Mouse (Mus musculus) limb, embryonic 12.5 days (tissue): Measurements from ENCODE around the gene Pom121l2. TPM values are rescaled to one million over a fixed set of nuclear protein-coding genes. Genes with fewer than 3 reads are reported as not detected.

Source experiments
- ATAC-seq: fragments of 200-750 bp; cut with Nextera tagmentation; 2 replicates; pipeline ENCODE4 v1.8.0; 2017; ENCODE audit warnings: low read depth, moderate TSS enrichment; ENCODE audit not compliant: insufficient number of reproducible peaks, insufficient read depth, low FRiP score, low TSS enrichment
- H3K27ac ChIP-seq: fragments of 300-500 bp; sonication (generic); 2 replicates; pipeline ENCODE4 v1.5.1; 2016; ENCODE audit warnings: mild to moderate bottlenecking, moderate library complexity
- H3K27me3 ChIP-seq: fragments of 300-500 bp; sonication (generic); 2 replicates; pipeline ENCODE4 v1.6.1; 2016; ENCODE audit warnings: mild to moderate bottlenecking, moderate library complexity
- H3K36me3 ChIP-seq: fragments of 300-500 bp; sonication (generic); 2 replicates; pipeline ENCODE4 v1.6.1; 2016; ENCODE audit warnings: mild to moderate bottlenecking, moderate library complexity
- H3K4me1 ChIP-seq: fragments of 300-500 bp; sonication (generic); replicated peaks from 2 replicates; pipeline ENCODE4 v1.6.1; 2016
- H3K4me2 ChIP-seq: fragments of 300-500 bp; sonication (generic); 2 replicates; pipeline ENCODE4 v1.6.1; 2016; ENCODE audit warnings: mild to moderate bottlenecking, moderate library complexity
- H3K4me3 ChIP-seq: fragments of 300-500 bp; sonication (generic); replicated peaks from 2 replicates; pipeline ENCODE4 v1.5.1; 2016; ENCODE audit warnings: mild to moderate bottlenecking
- H3K9ac ChIP-seq: fragments of 300-500 bp; sonication (generic); replicated peaks from 2 replicates; pipeline ENCODE4 v1.6.1; 2016; ENCODE audit warnings: mild to moderate bottlenecking, moderate library complexity
- H3K9me3 ChIP-seq: fragments of 300-500 bp; sonication (generic); 2 replicates; pipeline ENCODE4 v1.6.1; 2016; ENCODE audit warnings: mild to moderate bottlenecking, moderate library complexity
- WGBS: fragments of 180-500 bp; shearing (Covaris S2); methylation state at CpG from one replicate; pipeline ENCODE4 v1.1.7; 2016; 5-methylcytosine and 5-hydroxymethylcytosine counted together
- polyA plus RNA-seq: library from polyadenylated mRNA; unstranded; fragments of >200 nt; fragmentation: Nextera tagmentation; extraction: Ambion mirVana; gene quantifications from 2 replicates; pipeline ENCODE4 v1.2.1, GENCODE M21; 2016

The Pom121l2 gene
- 0.30 and 0.32 TPM in 2 replicates for polyA plus RNA-seq

GRCm38 (mm10) chr13:21980981-21981802 lies at the start of gene Pom121l2:
TSS of gene Pom121l2 (plus strand) at chr13:21981194.
- no peaks in the 10 kb centered on the region for H3K36me3 ChIP-seq
- H3K9me3 ChIP-seq: no peaks in the 10 kb centered on the region
- H3K9ac ChIP-seq: peak within 1 kb of the TSS; percentile 73
- H3K27ac ChIP-seq: no peak within 1 kb of the TSS
- under 1% methylated on average over 58 of the region's 58 CpGs for WGBS
- H3K4me3 ChIP-seq: peak within 1 kb of the TSS; percentile 56
- peaks cover 8% of the 10 kb centered on the region for H3K4me1 ChIP-seq
- H3K27me3 ChIP-seq: peaks cover 55% of the 10 kb centered on the region
- H3K4me2 ChIP-seq: peak within 1 kb of the TSS; percentile 90
- peak; percentile 66 for ATAC-seq

DNA sequence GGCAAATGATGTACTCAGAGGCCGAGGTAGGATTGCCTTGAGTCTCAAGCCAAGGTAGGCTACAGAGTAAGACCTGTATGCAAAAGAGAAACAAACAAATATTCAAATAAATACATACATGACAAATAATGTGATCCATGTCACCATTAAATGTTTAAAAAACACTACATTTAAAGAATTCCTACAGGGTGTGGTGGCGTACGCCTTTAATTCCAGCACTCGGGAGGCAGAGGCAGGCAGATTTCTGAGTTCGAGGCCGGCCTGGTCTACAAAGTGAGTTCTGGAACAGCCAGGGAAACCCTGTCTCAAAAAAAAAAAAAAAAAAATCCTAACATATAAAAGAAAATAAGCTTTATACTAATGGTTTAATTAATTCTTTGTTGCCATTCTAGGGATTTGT lies 49.3 kb upstream of the Pom121l2 start:
- no peak overlapping the region for H3K4me3 ChIP-seq
- peaks cover 13% of the 10 kb centered on the region for H3K4me1 ChIP-seq
- no peak overlapping the region for H3K27ac ChIP-seq
- no peaks in the 10 kb centered on the region for H3K36me3 ChIP-seq
- no peaks in the 10 kb centered on the region for H3K27me3 ChIP-seq
- 53% methylated on average over 6 of the region's 6 CpGs for WGBS
- no peak overlapping the region for H3K4me2 ChIP-seq
- ATAC-seq: no peak
- no peaks in the 10 kb centered on the region for H3K9me3 ChIP-seq
- no peak overlapping the region for H3K9ac ChIP-seq

DNA sequence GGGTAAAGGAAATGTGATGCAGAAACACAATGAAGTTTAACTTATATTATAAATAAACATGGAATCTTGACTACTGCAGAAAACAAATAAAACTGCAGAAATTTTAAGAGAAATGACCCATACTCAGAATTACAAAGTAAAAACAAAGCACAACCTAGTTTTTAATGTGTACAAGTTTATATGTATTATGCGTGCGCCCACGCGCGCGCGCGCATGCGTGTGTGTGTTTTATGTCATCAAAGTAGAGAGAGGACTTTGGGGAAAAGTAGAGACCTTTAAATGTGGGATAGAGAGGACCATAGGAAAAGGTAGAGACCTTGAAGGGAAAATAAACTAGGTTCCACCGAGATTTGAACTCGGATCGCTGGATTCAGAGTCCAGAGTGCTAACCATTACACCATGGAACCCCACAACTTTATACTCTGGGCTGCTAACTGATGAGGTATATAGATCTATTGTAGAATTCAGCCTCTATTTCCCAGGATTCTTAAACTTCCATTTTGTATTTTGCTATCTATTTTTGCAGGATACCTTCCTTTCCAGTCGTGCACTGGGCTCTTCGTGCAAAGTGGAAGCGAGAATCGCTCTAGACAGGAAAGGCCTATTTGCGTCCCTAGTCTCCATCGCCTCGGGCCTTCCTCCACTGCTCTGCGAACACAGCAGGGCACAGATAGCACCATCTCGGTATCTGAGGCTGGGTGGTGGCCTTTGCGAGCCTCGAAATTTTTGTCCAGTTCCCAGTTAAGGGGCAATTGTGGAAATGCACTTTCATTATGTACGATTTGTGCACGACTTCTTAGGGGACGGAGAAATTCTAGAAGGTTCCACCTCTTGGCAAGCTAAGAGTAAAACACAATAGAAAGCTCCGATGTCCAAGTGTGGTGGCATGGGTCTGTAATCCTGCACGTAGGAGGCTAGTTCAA lies 47.1 kb upstream of the Pom121l2 start:
- peak overlapping the region; percentile 37 for H3K4me2 ChIP-seq
- no peaks in the 10 kb centered on the region for H3K9me3 ChIP-seq
- ATAC-seq: no peak
- 8% methylated on average over 28 of the region's 28 CpGs for WGBS
- no peak overlapping the region for H3K27ac ChIP-seq
- H3K27me3 ChIP-seq: no peaks in the 10 kb centered on the region
- H3K9ac ChIP-seq: no peak overlapping the region
- peak overlapping the region; percentile 19 for H3K4me3 ChIP-seq
- H3K4me1 ChIP-seq: peaks cover 17% of the 10 kb centered on the region
- no peaks in the 10 kb centered on the region for H3K36me3 ChIP-seq

DNA sequence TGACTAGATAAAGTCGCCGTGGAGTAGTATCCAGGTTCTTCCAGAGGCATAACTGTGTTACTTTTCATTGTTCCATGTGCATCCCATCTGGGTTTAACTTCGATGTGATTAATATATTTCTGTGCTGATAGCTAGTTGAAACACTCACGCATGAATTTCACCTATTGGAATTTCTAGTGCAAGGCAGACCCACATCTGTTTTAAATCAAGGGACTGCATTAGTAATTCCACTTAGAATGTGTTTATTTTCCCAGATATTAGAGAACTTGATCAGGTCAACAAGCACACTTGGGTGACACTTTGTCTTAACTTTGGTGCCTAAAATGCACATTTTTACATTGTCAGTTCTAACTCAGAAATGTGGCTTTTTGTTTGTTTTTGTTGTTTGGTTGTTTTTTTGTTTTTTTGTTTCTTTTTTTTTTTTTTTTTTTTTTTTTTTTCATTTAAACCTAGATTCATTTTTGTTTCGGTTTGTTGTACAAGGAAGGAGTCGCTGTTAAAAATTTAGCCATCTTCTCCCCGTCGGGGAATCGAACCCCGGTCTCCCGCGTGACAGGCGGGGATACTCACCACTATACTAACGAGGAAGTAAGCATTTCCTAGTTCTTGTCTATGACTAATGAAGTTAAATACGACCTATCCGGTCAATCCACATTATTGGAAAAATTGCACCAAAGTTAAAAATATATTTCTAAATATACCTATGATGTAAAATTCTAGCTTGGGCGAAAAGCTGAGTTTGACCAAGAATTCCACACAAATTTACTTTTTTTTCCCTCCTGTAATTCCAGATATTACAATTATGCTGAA lies 45.8 kb upstream of the Pom121l2 start:
- H3K36me3 ChIP-seq: no peaks in the 10 kb centered on the region
- H3K9ac ChIP-seq: no peak overlapping the region
- H3K9me3 ChIP-seq: no peaks in the 10 kb centered on the region
- WGBS: 9% methylated on average over 17 of the region's 17 CpGs
- no peak overlapping the region for H3K4me3 ChIP-seq
- ATAC-seq: no peak
- peaks cover 17% of the 10 kb centered on the region for H3K4me1 ChIP-seq
- peak overlapping the region; percentile 45 for H3K4me2 ChIP-seq
- no peaks in the 10 kb centered on the region for H3K27me3 ChIP-seq
- H3K27ac ChIP-seq: no peak overlapping the region

- WGBS: 2% methylated on average over 7 of the region's 7 CpGs
- ATAC-seq: no peak
- H3K27me3 ChIP-seq: no peaks in the 10 kb centered on the region
- H3K9ac ChIP-seq: no peak overlapping the region
- no peak overlapping the region for H3K27ac ChIP-seq
- H3K4me3 ChIP-seq: peak overlapping the region; percentile 23
- peak overlapping the region; percentile 45 for H3K4me2 ChIP-seq
- H3K4me1 ChIP-seq: peaks cover 17% of the 10 kb centered on the region
- no peaks in the 10 kb centered on the region for H3K9me3 ChIP-seq
- no peaks in the 10 kb centered on the region for H3K36me3 ChIP-seq
Measured at GRCm38 (mm10) chr13:21935833-21936232, 45.2 kb upstream of the Pom121l2 start.

DNA sequence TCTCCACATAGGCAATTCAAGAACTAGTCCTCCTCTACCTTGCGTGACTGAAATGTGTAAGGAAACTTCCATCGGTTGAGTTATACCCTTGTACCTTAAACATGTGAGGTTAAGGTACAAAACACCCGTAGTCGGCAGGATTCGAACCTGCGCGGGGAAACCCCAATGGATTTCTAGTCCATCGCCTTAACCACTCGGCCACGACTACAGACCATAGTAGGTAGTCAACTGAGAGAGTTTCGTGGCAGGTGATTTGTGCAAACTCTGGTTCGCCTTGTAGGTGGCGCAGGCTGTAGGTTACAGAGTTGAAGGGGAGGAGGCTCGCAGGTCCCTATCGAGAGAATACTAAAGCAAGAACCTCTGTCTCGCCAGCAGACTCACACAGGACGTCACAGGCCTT lies 44.0 kb upstream of the Pom121l2 start:
- peaks cover 17% of the 10 kb centered on the region for H3K4me1 ChIP-seq
- no peaks in the 10 kb centered on the region for H3K9me3 ChIP-seq
- H3K9ac ChIP-seq: no peak overlapping the region
- H3K36me3 ChIP-seq: no peaks in the 10 kb centered on the region
- no peak overlapping the region for H3K27ac ChIP-seq
- peak overlapping the region; percentile 45 for H3K4me2 ChIP-seq
- H3K27me3 ChIP-seq: no peaks in the 10 kb centered on the region
- WGBS: 2% methylated on average over 17 of the region's 17 CpGs
- peak overlapping the region; percentile 23 for H3K4me3 ChIP-seq
- no peak for ATAC-seq

GRCm38 (mm10) chr13:21940213-21940612 lies 40.8 kb upstream of the Pom121l2 start:
- no peak overlapping the region for H3K27ac ChIP-seq
- H3K9ac ChIP-seq: no peak overlapping the region

GRCm38 (mm10) chr13:21940811-21941321 lies 40.1 kb upstream of the Pom121l2 start:
- peak overlapping the region; percentile 45 for H3K4me3 ChIP-seq
- peak overlapping the region; percentile 42; the same call in 1 of the 2 replicates for H3K9ac ChIP-seq
- no peak overlapping the region for H3K27ac ChIP-seq
- under 1% methylated on average over 16 of the region's 16 CpGs for WGBS
- H3K27me3 ChIP-seq: no peaks in the 10 kb centered on the region
- peak; percentile 26; the same call in 1 of the 2 replicates for ATAC-seq
- peaks cover 6% of the 10 kb centered on the region for H3K4me1 ChIP-seq
- no peaks in the 10 kb centered on the region for H3K9me3 ChIP-seq
- H3K36me3 ChIP-seq: no peaks in the 10 kb centered on the region
- H3K4me2 ChIP-seq: peak overlapping the region; percentile 64

More at GRCm38 (mm10) chr13:21940213-21940612, 40.8 kb upstream of the Pom121l2 start:
- Histone ChIP-seq H3K4me1 (peaks cover 7% of the 10 kb centered on the region; the same call in 1 of the 2 replicates), H3K9me3 (no peaks in the 10 kb centered on the region), H3K27me3 (no peaks in the 10 kb centered on the region), H3K4me3 (peak overlapping the region; percentile 45), H3K36me3 (no peaks in the 10 kb centered on the region), H3K4me2 (peak overlapping the region; percentile 64)
- 0% methylated on average over 19 of the region's 19 CpGs for WGBS
- peak; percentile 47 for ATAC-seq

DNA sequence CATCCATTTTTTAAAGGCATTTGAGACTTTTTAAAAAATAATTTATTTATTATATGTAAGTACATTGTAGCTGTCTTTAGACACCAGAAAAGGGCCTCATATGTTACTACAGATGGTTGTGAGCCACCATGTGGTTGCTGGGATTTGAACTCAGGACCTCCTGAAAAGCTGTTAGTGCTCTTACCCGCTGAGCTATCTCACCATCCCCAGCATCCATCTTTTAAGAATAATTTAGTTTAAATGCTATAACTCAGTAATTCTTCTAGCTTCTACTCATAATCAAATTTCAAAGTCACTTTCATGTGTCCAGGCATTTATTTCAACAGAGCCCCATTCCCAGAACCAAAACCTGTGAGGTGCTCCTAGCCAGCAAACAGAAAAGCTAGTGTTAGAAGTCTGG lies 37.4 kb upstream of the Pom121l2 start:
- Histone ChIP-seq H3K4me3 (no peak overlapping the region), H3K9ac (no peak overlapping the region), H3K4me1 (peaks cover 13% of the 10 kb centered on the region), H3K9me3 (no peaks in the 10 kb centered on the region), H3K27ac (no peak overlapping the region), H3K36me3 (peaks cover 5% of the 10 kb centered on the region; the same call in 1 of the 2 replicates), H3K27me3 (no peaks in the 10 kb centered on the region), H3K4me2 (no peak overlapping the region)
- 80% methylated on average over 1 of the region's 1 CpGs for WGBS
- ATAC-seq: no peak

DNA sequence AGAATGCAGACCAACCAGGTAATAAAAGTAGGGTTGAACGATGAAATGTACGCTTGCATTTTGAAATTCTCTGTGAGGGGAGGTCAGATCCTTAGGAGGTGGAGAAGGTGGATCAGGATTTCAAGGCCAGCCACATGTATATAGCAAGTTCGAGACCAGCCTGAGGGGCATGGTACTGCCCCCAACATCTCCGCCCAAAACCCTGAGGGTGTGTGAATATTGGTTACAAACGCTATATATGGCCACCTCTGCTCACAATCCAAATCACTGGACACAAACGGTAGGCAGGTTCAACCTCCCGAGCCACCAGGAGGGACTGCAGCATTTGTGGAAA lies 36.4 kb upstream of the Pom121l2 start:
- no peak overlapping the region; the same call in 1 of the 2 replicates for H3K27ac ChIP-seq
- WGBS: 0% methylated on average over 7 of the region's 7 CpGs

More for the DNA sequence above, 36.4 kb upstream of the Pom121l2 start:
- Histone ChIP-seq H3K4me2 (peak overlapping the region; percentile 73), H3K4me1 (peaks cover 13% of the 10 kb centered on the region), H3K9ac (0 out of 2 replicates have a peak overlapping the region, but pooled peaks have one; percentile 76), H3K9me3 (no peaks in the 10 kb centered on the region), H3K36me3 (peaks cover 14% of the 10 kb centered on the region), H3K4me3 (peak overlapping the region; percentile 67), H3K27me3 (no peaks in the 10 kb centered on the region)
- ATAC-seq: no peak
